Mouse (Mus musculus) common myeloid progenitor, adult 5-6 weeks (primary cell): ENCODE results near the gene 1700001P01Rik. TPM values are rescaled to one million over a fixed set of nuclear protein-coding genes. Genes with fewer than 3 reads are reported as not detected.
A peak's percentile ranks its signal among the peaks of the same experiment; 100 is the strongest.
"Not testable (repeated sequence)": the region's sequence is repeated elsewhere in the genome, so short reads cannot be mapped to it uniquely, and the experiment has no call there.

Experiments used
- ATAC-seq: replicated peaks from 2 replicates; pipeline ENCODE4 v1.8.0; 2016; ENCODE audit warnings: low read depth, mild to moderate bottlenecking, moderate TSS enrichment, inconsistent platforms; ENCODE audit not compliant: poor library complexity, severe bottlenecking
- total RNA-seq: library from RNA; stranded (forward); fragments of 200-1000, 187-1606 nt; gene quantifications from 2 replicates; pipeline ENCODE4 v1.2.3, GENCODE M21; 2017

The 1700001P01Rik gene
- total RNA-seq, 1 experiment from 2014 or later = not detected

GRCm38 (mm10) chr11:97798083-97798435, 22.3 kb upstream of the 1700001P01Rik start:
- ATAC-seq = no peak

- ATAC-seq = no peak
Observed at GRCm38 (mm10) chr11:97797369-97798082, 21.8 kb upstream of the 1700001P01Rik start.

- no peak for ATAC-seq
Observed at GRCm38 (mm10) chr11:97796910-97797309, 21.2 kb upstream of the 1700001P01Rik start.

- ATAC-seq = peak; percentile 57; the same call in 1 of the 2 replicates
Observed at GRCm38 (mm10) chr11:97793165-97793564, 17.4 kb upstream of the 1700001P01Rik start.

GRCm38 (mm10) chr11:97790778-97791438, 15.2 kb upstream of the 1700001P01Rik start:
- ATAC-seq = not testable (repeated sequence)

GRCm38 (mm10) chr11:97789727-97790126, 14.0 kb upstream of the 1700001P01Rik start:
- ATAC-seq = no peak

- ATAC-seq = no peak
Observed at GRCm38 (mm10) chr11:97787961-97788360, 12.2 kb upstream of the 1700001P01Rik start.

- ATAC-seq = no peak; the same call in 1 of the 2 replicates
Observed at GRCm38 (mm10) chr11:97782564-97782895, 6.8 kb upstream of the 1700001P01Rik start.

- ATAC-seq = peak; percentile 97
Observed at GRCm38 (mm10) chr11:97781832-97782563, 6.3 kb upstream of the 1700001P01Rik start, which contains the start of gene Rpl23. Gene Rpl23 (minus strand): TSS chr11:97782437.

- peak; percentile 5; the same call in 1 of the 2 replicates for ATAC-seq
Observed at GRCm38 (mm10) chr11:97781478-97781831, 5.7 kb upstream of the 1700001P01Rik start.

- no peak for ATAC-seq
Observed at GRCm38 (mm10) chr11:97779968-97780701, 4.4 kb upstream of the 1700001P01Rik start.

GRCm38 (mm10) chr11:97778918-97779317, 3.2 kb upstream of the 1700001P01Rik start:
- no peak for ATAC-seq

GRCm38 (mm10) chr11:97777129-97777529, 1.4 kb upstream of the 1700001P01Rik start:
- no peak for ATAC-seq

- ATAC-seq = no peak
Observed at GRCm38 (mm10) chr11:97776497-97777128, 895 bp upstream of the 1700001P01Rik start.

GRCm38 (mm10) chr11:97775186-97775585, 532 bp downstream of the 1700001P01Rik start:
- ATAC-seq = no peak

GRCm38 (mm10) chr11:97771410-97771809, 4.3 kb downstream of the 1700001P01Rik start:
- ATAC-seq = no peak

- no peak for ATAC-seq
Observed at GRCm38 (mm10) chr11:97769704-97770103, 6.0 kb downstream of the 1700001P01Rik start.

- peak; percentile 98 for ATAC-seq
Observed at GRCm38 (mm10) chr11:97766154-97766881, 9.4 kb downstream of the 1700001P01Rik start, which contains the start of gene Cwc25. Gene Cwc25 (minus strand): TSS chr11:97766556.

- no peak for ATAC-seq
Observed at GRCm38 (mm10) chr11:97761638-97762037, 14.1 kb downstream of the 1700001P01Rik start.
